ENCODE assay signal across 28 mouse cellular contexts in the genomic region with DNA sequence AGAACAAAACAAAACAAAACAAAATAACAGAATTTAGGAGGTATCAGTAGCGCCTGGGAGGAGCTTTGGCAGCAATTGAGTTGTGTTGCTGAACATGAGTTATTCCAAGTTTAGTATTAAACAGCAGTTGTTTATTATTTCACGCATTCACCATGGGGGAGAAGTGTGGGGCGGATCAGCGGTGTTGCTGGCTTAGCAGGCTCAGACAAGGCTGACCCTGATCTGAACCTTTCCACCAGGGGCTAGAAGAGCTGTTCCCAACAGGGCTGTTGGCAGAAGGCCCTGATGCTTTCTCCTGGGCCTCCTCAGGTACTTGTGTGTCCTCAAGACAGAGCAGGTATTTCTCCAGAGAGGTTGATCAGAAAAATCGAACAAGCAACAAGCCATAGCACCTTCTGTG. TPM values are rescaled to one million over a fixed set of nuclear protein-coding genes. Genes with fewer than 3 reads are reported as not detected.
DNase-seq lines count a peak whose midpoint lies in the region; ATAC-seq and TF ChIP-seq lines count a peak whose summit lies in the region.
"Had no signal": no experiment of that assay in that cellular context is flagged by ENCODE, and none has a peak within 500 bp of the region (broad histone marks: within the 10 kb centered on the region; RNA-seq: fewer than 3 reads in every experiment).

No protein-coding gene starts in this region.

- no peak for TF ChIP-seq CTCF in kidney, adult 2 months (conservative IDR thresholded peaks at IDR 0.05; ENCODE audit: insufficient read depth, insufficient read length, low read depth, low read length)

- 0 out of 2 replicates have a peak, but pooled peaks cover 5% of the 10 kb centered on the region for H3K4me1 ChIP-seq in embryonic facial prominence, embryonic 14.5 days (ENCODE audit: control insufficient read depth, insufficient read depth, low read length)
- H3K4me1 ChIP-seq in embryonic facial prominence, embryonic 10.5 days, result peaks cover 13% of the 10 kb centered on the region
- H3K4me1 ChIP-seq in kidney, adult 2 months (ENCODE audit: control insufficient read depth, insufficient read depth, low read length), result peaks cover 3% of the 10 kb centered on the region; the same call in 1 of the 2 replicates
- peaks cover 19% of the 10 kb centered on the region; the same call in 1 of the 2 replicates for H3K4me1 ChIP-seq in kidney, embryonic 15.5 days
- peaks cover 4% of the 10 kb centered on the region; the same call in 1 of the 2 replicates for H3K4me1 ChIP-seq in forebrain, embryonic 14.5 days (ENCODE audit: control insufficient read depth, insufficient read depth, low read length)

- peaks cover 41% of the 10 kb centered on the region for H3K36me3 ChIP-seq in embryonic facial prominence, embryonic 14.5 days (ENCODE audit: control insufficient read depth, insufficient read depth, low read length)
- peaks cover 57% of the 10 kb centered on the region for H3K36me3 ChIP-seq in embryonic facial prominence, embryonic 10.5 days (replicated peaks)
- H3K36me3 ChIP-seq in kidney, adult 2 months (ENCODE audit: control insufficient read depth, insufficient read depth, low read length), result peaks cover 1% of the 10 kb centered on the region; the same call in 1 of the 2 replicates
- peaks cover 41% of the 10 kb centered on the region for H3K36me3 ChIP-seq in kidney, embryonic 15.5 days
- H3K36me3 ChIP-seq in forebrain, embryonic 14.5 days (ENCODE audit: control insufficient read depth, insufficient read depth, low read length), result peaks cover 30% of the 10 kb centered on the region

- H3K4me3 ChIP-seq in embryonic facial prominence, embryonic 14.5 days (ENCODE audit: low read depth, low read length), result no peak overlapping the region
- H3K4me3 ChIP-seq in embryonic facial prominence, embryonic 10.5 days, result no peak overlapping the region
- H3K4me3 ChIP-seq in kidney, adult 2 months (ENCODE audit: insufficient read depth, low read depth, low read length), result no peak overlapping the region
- H3K4me3 ChIP-seq in kidney, embryonic 15.5 days (replicated peaks), result no peak overlapping the region
- H3K4me3 ChIP-seq in forebrain, embryonic 14.5 days (ENCODE audit: low read depth, low read length), result no peak overlapping the region
- H3K4me3 ChIP-seq: embryonic facial prominence, embryonic 12.5 days; erythroblast, embryonic 14.5 days; forebrain, embryonic 12.5 days; heart, adult 2 months; heart, embryonic 10.5 days; heart, embryonic 13.5 days; hindbrain, embryonic 12.5 days; hindbrain, embryonic 15.5 days had no signal

- no peaks in the 10 kb centered on the region for H3K27me3 ChIP-seq in embryonic facial prominence, embryonic 14.5 days (replicated peaks; ENCODE audit: control insufficient read depth, insufficient read depth, low read length)
- H3K27me3 ChIP-seq in embryonic facial prominence, embryonic 10.5 days (replicated peaks; ENCODE audit: low read depth, poor library complexity, severe bottlenecking), result no peaks in the 10 kb centered on the region
- no peaks in the 10 kb centered on the region for H3K27me3 ChIP-seq in kidney, adult 2 months (replicated peaks; ENCODE audit: control insufficient read depth, insufficient read depth, low read length)
- no peaks in the 10 kb centered on the region for H3K27me3 ChIP-seq in kidney, embryonic 15.5 days
- no peaks in the 10 kb centered on the region for H3K27me3 ChIP-seq in forebrain, embryonic 14.5 days (replicated peaks; ENCODE audit: control insufficient read depth, insufficient read depth, low read length)
- H3K27me3 ChIP-seq: forebrain, embryonic 12.5 days; heart, embryonic 13.5 days; hindbrain, embryonic 12.5 days; hindbrain, embryonic 15.5 days; Patski had no signal

- H3K4me2 ChIP-seq in embryonic facial prominence, embryonic 14.5 days (ENCODE audit: low read depth, low read length), result no peak overlapping the region
- H3K4me2 ChIP-seq in kidney, embryonic 15.5 days, result no peak overlapping the region
- H3K4me2 ChIP-seq in forebrain, embryonic 14.5 days (ENCODE audit: low read length), result no peak overlapping the region
- H3K4me2 ChIP-seq: embryonic facial prominence, embryonic 12.5 days; forebrain, embryonic 12.5 days; heart, embryonic 13.5 days; hindbrain, embryonic 12.5 days; hindbrain, embryonic 15.5 days had no signal

- no peak for ATAC-seq in embryonic facial prominence, embryonic 14.5 days (ENCODE audit: low read depth)
- ATAC-seq in kidney, embryonic 15.5 days (replicated peaks; ENCODE audit: low FRiP score), result no peak
- no peak for ATAC-seq in forebrain, embryonic 14.5 days
- ATAC-seq: forebrain, embryonic 16.5 days; Patski had no signal

- no peak for TF ChIP-seq POLR2A in kidney, adult 2 months (IDR thresholded peaks at IDR 0.05; ENCODE audit: low read depth, low read length)

- no peak overlapping the region for H3K9ac ChIP-seq in embryonic facial prominence, embryonic 14.5 days (ENCODE audit: low read depth, low read length)
- no peak overlapping the region for H3K9ac ChIP-seq in kidney, embryonic 15.5 days
- H3K9ac ChIP-seq in forebrain, embryonic 14.5 days (ENCODE audit: low read length), result no peak overlapping the region
- H3K9ac ChIP-seq: embryonic facial prominence, embryonic 12.5 days; forebrain, embryonic 12.5 days; heart, embryonic 13.5 days; hindbrain, embryonic 12.5 days; hindbrain, embryonic 15.5 days had no signal

- WGBS in embryonic facial prominence, embryonic 14.5 days, result 80% methylated on average over 5 of the region's 5 CpGs
- 89% methylated on average over 5 of the region's 5 CpGs for WGBS in embryonic facial prominence, embryonic 10.5 days
- 42% methylated on average over 5 of the region's 5 CpGs for WGBS in kidney, adult 2 months
- WGBS in kidney, embryonic 15.5 days, result 89% methylated on average over 5 of the region's 5 CpGs
- 95% methylated on average over 5 of the region's 5 CpGs for WGBS in forebrain, embryonic 14.5 days

- peak; percentile 30 for DNase-seq in embryonic facial prominence, embryonic 14.5 days (ENCODE audit: low spot score)
- DNase-seq in embryonic facial prominence, embryonic 10.5 days (ENCODE audit: low spot score), result no peak
- peak; percentile 76 for DNase-seq in kidney, adult 2 months
- peak; percentile 76 for DNase-seq in kidney, adult 9 months
- peak; percentile 55 to 76 for DNase-seq in kidney, postnatal 25 days
- DNase-seq in retina, postnatal 1 day, result no peak
- DNase-seq in forebrain, embryonic 14.5 days (ENCODE audit: low spot score), result no peak
- DNase-seq: adrenal gland, postnatal 10 days; adrenal gland, postnatal 36 days; cerebellum, adult 18-20 months; cerebellum, adult 9-10 months; cerebellum, postnatal 25 days; gastrocnemius, postnatal 10 days; gastrocnemius, postnatal 36 days; heart, adult 2 months; heart, postnatal 14 days had no signal

- no peak overlapping the region for H3K27ac ChIP-seq in embryonic facial prominence, embryonic 14.5 days (replicated peaks; ENCODE audit: low read depth, low read length)
- no peak overlapping the region for H3K27ac ChIP-seq in embryonic facial prominence, embryonic 10.5 days (replicated peaks)
- H3K27ac ChIP-seq in kidney, adult 2 months (ENCODE audit: insufficient read depth, low read depth, low read length), result no peak overlapping the region
- H3K27ac ChIP-seq in kidney, embryonic 15.5 days, result no peak overlapping the region
- no peak overlapping the region for H3K27ac ChIP-seq in forebrain, embryonic 14.5 days (ENCODE audit: low read depth, low read length)
- H3K27ac ChIP-seq: embryonic facial prominence, embryonic 12.5 days; forebrain, embryonic 12.5 days; heart, adult 2 months; heart, embryonic 10.5 days; heart, embryonic 13.5 days; hindbrain, embryonic 12.5 days; hindbrain, embryonic 15.5 days had no signal

- H3K9me3 ChIP-seq in embryonic facial prominence, embryonic 14.5 days (ENCODE audit: control insufficient read depth, low read length), result no peaks in the 10 kb centered on the region
- no peaks in the 10 kb centered on the region for H3K9me3 ChIP-seq in embryonic facial prominence, embryonic 10.5 days
- no peaks in the 10 kb centered on the region for H3K9me3 ChIP-seq in kidney, embryonic 15.5 days (replicated peaks)
- no peaks in the 10 kb centered on the region for H3K9me3 ChIP-seq in forebrain, embryonic 14.5 days (replicated peaks; ENCODE audit: control insufficient read depth, low read length)
- H3K9me3 ChIP-seq: embryonic facial prominence, embryonic 12.5 days; forebrain, embryonic 12.5 days; heart, embryonic 10.5 days; heart, embryonic 13.5 days; hindbrain, embryonic 12.5 days; hindbrain, embryonic 15.5 days had no signal

RNA-seq across cellular contexts. Expression of gene Cep250, which starts 3.7 kb away (rescaled TPM):
- 17.6 TPM in 2 replicates for polyA plus RNA-seq in embryonic facial prominence, embryonic 14.5 days (2014; fragmentation: Nextera tagmentation; extraction: Ambion mirVana)
- 29.8 and 31.4 TPM in 2 replicates for polyA plus RNA-seq in embryonic facial prominence, embryonic 10.5 days (2016; fragmentation: Nextera tagmentation; extraction: Ambion mirVana)
- polyA plus RNA-seq in kidney, adult 2 months (2012; rRNA removed), result 6.6 and 6.9 TPM in 2 replicates
- polyA plus RNA-seq in kidney, embryonic 15.5 days (2015; fragmentation: Nextera tagmentation; extraction: Ambion mirVana), result 21.9 and 24.4 TPM in 2 replicates
- polyA plus RNA-seq in forebrain, embryonic 14.5 days (2014; fragmentation: Nextera tagmentation; extraction: Ambion mirVana), result 7.0 and 9.7 TPM in 2 replicates

RNA-seq across cellular contexts. Expression of gene Gdf5, which starts 14.8 kb away (rescaled TPM):
- 3.3 and 3.8 TPM in 2 replicates for polyA plus RNA-seq in embryonic facial prominence, embryonic 14.5 days (2014; fragmentation: Nextera tagmentation; extraction: Ambion mirVana)
- 0.52 and 0.91 TPM in 2 replicates for polyA plus RNA-seq in embryonic facial prominence, embryonic 10.5 days (2016; fragmentation: Nextera tagmentation; extraction: Ambion mirVana)
- 0.29 and 0.41 TPM in 2 replicates for polyA plus RNA-seq in kidney, adult 2 months (2012; rRNA removed)
- 0.51 and 0.84 TPM in 2 replicates for polyA plus RNA-seq in kidney, embryonic 15.5 days (2015; fragmentation: Nextera tagmentation; extraction: Ambion mirVana)
- 2.2 and 2.5 TPM in 2 replicates for polyA plus RNA-seq in forebrain, embryonic 14.5 days (2014; fragmentation: Nextera tagmentation; extraction: Ambion mirVana)
- polyA plus RNA-seq: erythroblast, embryonic 14.5 days had no signal

RNA-seq across cellular contexts. Expression of gene Gm15557, which starts 19.5 kb away (rescaled TPM):
- polyA plus RNA-seq in embryonic facial prominence, embryonic 14.5 days (2014; fragmentation: Nextera tagmentation; extraction: Ambion mirVana), result not detected in 2 replicates
- polyA plus RNA-seq in embryonic facial prominence, embryonic 10.5 days (2016; fragmentation: Nextera tagmentation; extraction: Ambion mirVana), result 0.12 TPM in 1 of 2 replicates, not detected in the other
- not detected in 2 replicates for polyA plus RNA-seq in kidney, adult 2 months (2012; rRNA removed)
- polyA plus RNA-seq in kidney, embryonic 15.5 days (2015; fragmentation: Nextera tagmentation; extraction: Ambion mirVana), result not detected in 2 replicates
- not detected in 2 replicates for polyA plus RNA-seq in forebrain, embryonic 14.5 days (2014; fragmentation: Nextera tagmentation; extraction: Ambion mirVana)
- polyA plus RNA-seq: cortical plate, adult 2 months; embryonic facial prominence, embryonic 12.5 days; erythroblast, embryonic 14.5 days; forebrain, embryonic 12.5 days; forebrain, embryonic 16.5 days; heart, adult 2 months; heart, embryonic 10.5 days; heart, embryonic 13.5 days; heart, embryonic 16.5 days; hindbrain, embryonic 12.5 days; hindbrain, embryonic 15.5 days; Patski had no signal

RNA-seq across cellular contexts. Expression of gene Uqcc1, which starts 29.9 kb away (rescaled TPM):
- polyA plus RNA-seq in embryonic facial prominence, embryonic 14.5 days (2014; fragmentation: Nextera tagmentation; extraction: Ambion mirVana), result 58.3 and 65.9 TPM in 2 replicates
- 74.2 and 82.8 TPM in 2 replicates for polyA plus RNA-seq in embryonic facial prominence, embryonic 10.5 days (2016; fragmentation: Nextera tagmentation; extraction: Ambion mirVana)
- polyA plus RNA-seq in kidney, adult 2 months (2012; rRNA removed), result 64.1 and 74.9 TPM in 2 replicates
- polyA plus RNA-seq in kidney, embryonic 15.5 days (2015; fragmentation: Nextera tagmentation; extraction: Ambion mirVana), result 66.6 and 81.7 TPM in 2 replicates
- polyA plus RNA-seq in forebrain, embryonic 14.5 days (2014; fragmentation: Nextera tagmentation; extraction: Ambion mirVana), result 67.4 and 83.4 TPM in 2 replicates

RNA-seq across cellular contexts. Expression of gene 6430550D23Rik, which starts 47.8 kb away (rescaled TPM):
- polyA plus RNA-seq in embryonic facial prominence, embryonic 14.5 days (2014; fragmentation: Nextera tagmentation; extraction: Ambion mirVana), result 0.90 and 1.4 TPM in 2 replicates
- 0.91 and 1.4 TPM in 2 replicates for polyA plus RNA-seq in embryonic facial prominence, embryonic 10.5 days (2016; fragmentation: Nextera tagmentation; extraction: Ambion mirVana)
- polyA plus RNA-seq in kidney, adult 2 months (2012; rRNA removed), result 2.6 and 2.9 TPM in 2 replicates
- 0.75 and 1.0 TPM in 2 replicates for polyA plus RNA-seq in kidney, embryonic 15.5 days (2015; fragmentation: Nextera tagmentation; extraction: Ambion mirVana)
- 0.63 and 1.0 TPM in 2 replicates for polyA plus RNA-seq in forebrain, embryonic 14.5 days (2014; fragmentation: Nextera tagmentation; extraction: Ambion mirVana)

Comparison
In these comparisons a context has a peak if more than half of its experiments do, and no peak if none do; other contexts are left out.
1. DNase-seq: peak in embryonic facial prominence, embryonic 14.5 days (single experiment), kidney, adult 2 months (single experiment), kidney, adult 9 months (single experiment) and kidney, postnatal 25 days (2 of 2); none in embryonic facial prominence, embryonic 10.5 days (single experiment), retina, postnatal 1 day (single experiment) and forebrain, embryonic 14.5 days (single experiment).